Mouse (Mus musculus) megakaryocyte-erythroid progenitor cell, adult 5 weeks (primary cell): ENCODE results near the gene Olfr825. TPM values are rescaled to one million over a fixed set of nuclear protein-coding genes. Genes with fewer than 3 reads are reported as not detected.

Experiments used
- polyA plus RNA-seq: library from polyadenylated mRNA; stranded (reverse); fragments of >175 nt; gene quantifications from 2 replicates; pipeline ENCODE4 v1.2.3, GENCODE M21; 2012

Gene Olfr825
- polyA plus RNA-seq, result 0.03 TPM in 1 of 2 replicates, not detected in the other

DNA sequence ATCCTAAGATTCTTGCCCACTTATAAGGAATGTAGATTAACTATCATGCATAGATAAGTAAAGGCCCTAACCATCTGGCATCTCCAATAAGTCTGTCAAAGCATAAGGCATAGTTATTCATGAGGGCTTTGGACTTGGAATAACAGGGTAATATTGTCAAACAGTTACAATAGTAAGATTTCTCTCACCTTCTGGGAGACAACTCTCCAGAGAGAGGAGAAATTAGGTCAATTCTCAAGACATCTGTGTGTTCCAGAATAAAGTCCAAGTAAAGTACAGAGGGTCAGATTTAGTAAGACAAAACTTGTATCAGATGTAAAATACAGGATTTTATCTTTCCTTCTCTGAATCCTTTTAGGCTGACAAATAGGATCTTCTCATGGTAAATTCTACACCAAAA, at the start of gene Olfr825:
Gene Olfr825, minus strand, starts transcription at position 101 of the 400 bp plus-strand sequence.

GRCm38 (mm10) chr10:130214303-130214702, 47.7 kb upstream of the Olfr825 start, which contains the start of gene Olfr827:
Gene Olfr827 (minus strand): TSS chr10:130214403.

DNA sequence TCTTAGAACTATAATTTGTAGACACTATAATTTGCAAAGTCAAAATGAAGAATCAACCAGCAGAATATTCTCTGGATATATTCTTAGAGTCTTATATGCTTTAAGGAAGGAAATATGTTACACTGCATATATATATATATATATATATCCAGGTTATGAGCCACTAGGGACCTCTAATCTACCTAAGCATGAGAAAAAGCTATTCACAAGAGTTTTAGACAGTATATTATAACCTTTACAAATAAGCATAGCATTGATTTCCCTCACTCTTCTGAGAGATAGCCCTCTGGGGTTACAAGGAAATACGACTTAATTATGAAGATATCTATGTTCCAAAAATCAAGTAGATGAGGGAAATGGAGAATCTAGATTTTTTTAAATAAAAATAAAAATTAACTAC, 17.5 kb upstream of the Olfr825 start, which contains the start of gene Olfr826:
Gene Olfr826, minus strand, starts transcription at position 101 of the 400 bp plus-strand sequence.

DNA sequence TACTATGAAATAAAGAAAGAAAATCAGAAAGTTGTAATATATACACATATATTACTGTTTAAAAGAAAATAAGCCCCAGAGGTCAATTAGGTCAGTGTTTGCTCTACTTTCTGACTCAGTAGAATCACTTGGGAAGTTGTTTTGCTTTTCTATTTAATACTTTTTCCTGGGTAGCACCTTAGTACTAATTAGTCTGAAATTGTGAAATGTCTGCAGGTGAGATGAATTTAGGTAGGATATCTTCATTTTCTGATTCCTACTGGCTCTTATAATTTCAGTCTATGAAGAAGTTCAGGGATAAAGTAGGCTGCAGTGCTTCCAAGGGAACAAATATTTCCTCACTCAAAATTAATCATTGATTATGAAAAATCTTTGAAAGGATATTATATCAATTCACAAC, 36.7 kb downstream of the Olfr825 start, which contains the start of gene Olfr824:
Gene Olfr824, minus strand, starts transcription at position 101 of the 400 bp plus-strand sequence.

DNA sequence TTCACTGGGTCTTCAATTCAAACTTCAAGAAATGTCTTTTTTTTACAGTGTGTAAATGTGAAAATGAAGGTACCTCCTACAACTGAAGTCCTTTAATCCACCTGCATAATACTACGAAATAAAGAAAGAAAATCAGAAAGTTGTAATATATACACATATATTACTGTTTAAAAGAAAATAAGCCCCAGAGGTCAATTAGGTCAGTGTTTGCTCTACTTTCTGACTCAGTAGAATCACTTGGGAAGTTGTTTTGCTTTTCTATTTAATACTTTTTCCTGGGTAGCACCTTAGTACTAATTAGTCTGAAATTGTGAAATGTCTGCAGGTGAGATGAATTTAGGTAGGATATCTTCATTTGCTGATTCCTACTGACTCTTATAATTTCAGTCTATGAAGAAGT, 51.3 kb downstream of the Olfr825 start, which contains the start of gene Olfr823:
Gene Olfr823, minus strand, starts transcription at position 101 of the 400 bp plus-strand sequence.

Other genes starting within 250 kb of the Olfr825 start
- not detected in 2 replicates for gene Olfr818, start 217.7 kb downstream of the Olfr825 start, polyA plus RNA-seq
- gene Olfr819, start 199.5 kb downstream of the Olfr825 start, polyA plus RNA-seq, result not detected in 2 replicates
- gene Olfr247, start 190.6 kb downstream of the Olfr825 start, polyA plus RNA-seq, result not detected in 2 replicates
- not detected in 2 replicates for gene Gm10310, start 181.7 kb downstream of the Olfr825 start, polyA plus RNA-seq
- not detected in 2 replicates for gene Olfr820, start 154.1 kb downstream of the Olfr825 start, polyA plus RNA-seq
- not detected in 2 replicates for gene Olfr821, start 136.4 kb downstream of the Olfr825 start, polyA plus RNA-seq
- not detected in 2 replicates for gene Olfr822, start 95.6 kb downstream of the Olfr825 start, polyA plus RNA-seq
- gene Olfr823, start 51.4 kb downstream of the Olfr825 start, polyA plus RNA-seq, result not detected in 2 replicates
- not detected in 2 replicates for gene Olfr824, start 36.8 kb downstream of the Olfr825 start, polyA plus RNA-seq
- not detected in 2 replicates for gene Olfr826, start 17.4 kb upstream of the Olfr825 start, polyA plus RNA-seq
- not detected in 2 replicates for gene Olfr827, start 47.6 kb upstream of the Olfr825 start, polyA plus RNA-seq
- gene Neurod4, start 113.5 kb upstream of the Olfr825 start, polyA plus RNA-seq, result not detected in 2 replicates
- 0.84 and 2.8 TPM in 2 replicates for gene Tespa1, start 156.1 kb upstream of the Olfr825 start, polyA plus RNA-seq
- gene Vmn2r84, start 227.6 kb upstream of the Olfr825 start, polyA plus RNA-seq, result not detected in 2 replicates